Mouse (Mus musculus): ENCODE results near the gene Plch2.

GRCm38 (mm10) chr4:155079666-155080065, 23.1 kb upstream of the Plch2 start:
- no peak for TF ChIP-seq CTCF (IDR thresholded peaks at IDR 0.05; ENCODE audit: low read depth)
- TF ChIP-seq EP300 (optimal IDR thresholded peaks at IDR 0.05), result no peak

Data from stomach, postnatal 0 days (tissue).